23 mouse cellular contexts compared by ENCODE assay signal in genomic region chr5:141363956-141364355, GRCm38 (mm10).
DNase-seq lines count a peak whose midpoint lies in the region; ATAC-seq lines count a peak whose summit lies in the region.
"Had no signal": no experiment of that assay in that cellular context is flagged by ENCODE, and none has a peak within 500 bp of the region (broad histone marks: within the 10 kb centered on the region; RNA-seq: fewer than 3 reads in every experiment).

No protein-coding gene starts in this region.

- H3K27ac ChIP-seq in heart, embryonic 12.5 days (ENCODE audit: poor library complexity, severe bottlenecking): no peak overlapping the region
- H3K27ac ChIP-seq: embryonic facial prominence, embryonic 12.5 days; embryonic facial prominence, embryonic 15.5 days; heart, adult 2 months; heart, embryonic 10.5 days; hindbrain, embryonic 12.5 days; hindbrain, embryonic 15.5 days had no signal

- H3K9me3 ChIP-seq in heart, embryonic 12.5 days (replicated peaks): no peaks in the 10 kb centered on the region
- H3K9me3 ChIP-seq: embryonic facial prominence, embryonic 12.5 days; embryonic facial prominence, embryonic 15.5 days; heart, embryonic 10.5 days; hindbrain, embryonic 12.5 days; hindbrain, embryonic 15.5 days had no signal

- peak; percentile 74 for DNase-seq in heart, adult 11 months
- DNase-seq in ovary, postnatal 36 days (ENCODE audit: low spot score): peak; percentile 28
- no peak for DNase-seq in ovary, postnatal 10 days (ENCODE audit: low spot score)
- peak; percentile 75 for DNase-seq in adrenal gland, postnatal 10 days
- peak; percentile 79 to 88 for DNase-seq in adrenal gland, postnatal 36 days
- DNase-seq in kidney, postnatal 14 days: no peak
- no peak for DNase-seq in cerebellum, postnatal 4 days (ENCODE audit: low spot score in 2 of 2)
- DNase-seq: cerebellum, adult 11 months; cerebellum, adult 2 months; cerebellum, adult 9-11 months; cerebellum, postnatal 25 days; forebrain, postnatal 0 days; gastrocnemius, postnatal 25 days; heart, adult 2 months had no signal

- peaks cover 13% of the 10 kb centered on the region for H3K4me1 ChIP-seq in heart, embryonic 12.5 days (replicated peaks)
- H3K4me1 ChIP-seq: embryonic facial prominence, embryonic 12.5 days; embryonic facial prominence, embryonic 15.5 days had no signal

- ATAC-seq in heart, embryonic 12.5 days (ENCODE audit: insufficient number of reproducible peaks, low FRiP score): no peak
- ATAC-seq: activated CD4-positive, CD25-positive, alpha-beta regulatory T cell, adult 4 months; forebrain, embryonic 14.5 days; forebrain, postnatal 0 days; intestine, postnatal 0 days had no signal

- H3K27me3 ChIP-seq in heart, embryonic 12.5 days (replicated peaks): no peaks in the 10 kb centered on the region
- H3K27me3 ChIP-seq: embryonic facial prominence, embryonic 12.5 days; embryonic facial prominence, embryonic 15.5 days; hindbrain, embryonic 12.5 days; hindbrain, embryonic 15.5 days had no signal

- 46% methylated on average over 3 of the region's 3 CpGs for WGBS in heart, embryonic 12.5 days

- H3K4me3 ChIP-seq in heart, embryonic 12.5 days: no peak overlapping the region
- H3K4me3 ChIP-seq: embryonic facial prominence, embryonic 12.5 days; embryonic facial prominence, embryonic 15.5 days; heart, adult 2 months; heart, embryonic 10.5 days; hindbrain, embryonic 12.5 days; hindbrain, embryonic 15.5 days had no signal

- no peak overlapping the region for H3K9ac ChIP-seq in heart, embryonic 12.5 days
- H3K9ac ChIP-seq: embryonic facial prominence, embryonic 12.5 days; embryonic facial prominence, embryonic 15.5 days; forebrain, postnatal 0 days; hindbrain, embryonic 12.5 days; hindbrain, embryonic 15.5 days had no signal

- H3K4me2 ChIP-seq in heart, embryonic 12.5 days: no peak overlapping the region
- H3K4me2 ChIP-seq: embryonic facial prominence, embryonic 12.5 days; embryonic facial prominence, embryonic 15.5 days; hindbrain, embryonic 12.5 days; hindbrain, embryonic 15.5 days had no signal

- no peaks in the 10 kb centered on the region for H3K36me3 ChIP-seq in heart, embryonic 12.5 days
- H3K36me3 ChIP-seq: embryonic facial prominence, embryonic 12.5 days; embryonic facial prominence, embryonic 15.5 days; heart, embryonic 10.5 days; hindbrain, embryonic 12.5 days; hindbrain, embryonic 15.5 days had no signal

Comparison
In these comparisons a context has a peak if more than half of its experiments do, and no peak if none do; other contexts are left out.
1. DNase-seq: peak in heart, adult 11 months (single experiment), ovary, postnatal 36 days (single experiment), adrenal gland, postnatal 10 days (single experiment) and adrenal gland, postnatal 36 days (2 of 2); none in ovary, postnatal 10 days (single experiment), kidney, postnatal 14 days (single experiment) and cerebellum, postnatal 4 days (0 of 2).